Mouse (Mus musculus): Measurements from ENCODE around the gene Panx2. TPM values are rescaled to one million over a fixed set of nuclear protein-coding genes. Genes with fewer than 3 reads are reported as not detected.

Panx2 gene
- total RNA-seq (2021) = not detected
- long read RNA-seq, experiment 1 = 0 reads
- long read RNA-seq, experiment 2 = 0 reads

DNA sequence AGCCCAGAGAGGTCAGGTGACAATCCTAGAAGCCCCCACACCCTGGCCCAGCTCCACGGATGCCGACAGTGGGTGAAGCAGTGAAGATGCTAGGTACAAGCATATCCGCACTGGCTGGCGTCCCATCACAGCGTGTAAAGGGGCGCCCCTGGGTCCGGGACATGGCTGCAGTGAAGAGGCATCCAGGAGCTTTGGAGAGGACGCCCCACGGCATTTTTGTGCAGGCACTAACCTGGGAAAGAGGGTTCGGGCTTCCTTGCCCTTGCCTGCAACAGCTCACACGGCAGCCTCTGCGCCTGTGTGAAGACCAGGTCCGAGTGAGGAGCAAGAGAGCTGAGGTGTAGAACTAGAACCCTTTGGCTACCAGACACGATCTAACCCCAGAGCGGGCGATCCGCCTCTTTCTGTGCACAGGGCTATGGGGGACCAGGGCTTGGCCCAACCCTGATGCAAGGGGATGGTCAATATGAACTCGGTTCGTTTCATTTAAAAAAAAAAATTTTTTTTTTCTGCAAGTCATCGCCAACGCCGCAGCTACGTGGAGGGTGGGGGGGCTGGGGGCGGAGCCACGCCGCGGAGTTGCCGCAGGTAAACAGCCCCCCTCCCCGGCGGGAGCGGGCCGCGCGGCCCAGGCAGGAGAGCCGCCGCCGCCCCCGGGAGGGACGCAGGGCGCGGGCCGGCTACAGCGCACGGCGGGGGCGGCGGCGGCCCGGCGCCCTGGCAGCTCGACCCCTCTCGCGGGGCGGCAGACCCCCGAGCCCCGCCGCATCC is at the start of gene Panx2:
Panx2 (plus strand) TSS at position 574 of the 771 bp plus-strand sequence.
- no peak for DNase-seq (ENCODE audit: low spot score)

DNA sequence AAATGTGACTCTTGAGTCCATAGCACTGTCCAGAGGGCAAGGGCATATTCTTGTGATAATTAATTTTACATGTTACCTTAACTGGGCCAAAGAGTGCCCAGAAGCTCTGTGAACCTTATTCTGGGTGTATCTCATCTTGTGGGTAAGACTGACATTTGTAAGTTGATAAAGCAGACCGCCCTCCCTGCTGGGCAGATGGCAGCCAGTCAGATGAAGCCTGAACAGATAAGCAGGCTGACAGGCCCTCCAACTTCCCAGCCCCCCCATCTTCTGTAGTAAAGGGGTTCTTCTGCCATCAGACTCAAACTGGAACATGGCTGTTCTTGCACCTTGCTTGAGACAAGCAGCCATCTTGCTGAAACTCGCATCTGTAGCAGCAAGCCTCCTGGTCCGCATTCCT is 42.8 kb upstream of the Panx2 start:
- DNase-seq (ENCODE audit: low spot score) = no peak

DNA sequence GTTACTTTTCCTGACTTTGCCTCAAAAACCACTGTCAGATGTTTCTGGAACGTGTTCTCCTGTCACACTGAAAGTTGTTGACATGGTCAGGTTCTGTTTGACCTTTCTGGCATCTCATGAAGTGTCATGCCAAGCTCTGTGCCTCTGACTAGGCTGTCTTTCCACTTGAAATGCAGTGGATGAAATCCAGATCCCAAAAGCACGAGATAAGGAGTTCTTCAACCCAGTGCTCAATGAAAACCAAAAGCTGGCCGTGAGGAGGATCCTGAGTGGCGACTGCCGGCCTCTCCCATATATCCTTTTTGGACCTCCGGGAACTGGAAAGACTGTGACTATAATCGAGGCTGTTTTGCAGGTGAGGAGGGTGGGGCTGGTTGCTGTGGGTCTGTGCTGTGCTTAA is 39.4 kb upstream of the Panx2 start:
- DNase-seq (ENCODE audit: low spot score) = no peak

DNA sequence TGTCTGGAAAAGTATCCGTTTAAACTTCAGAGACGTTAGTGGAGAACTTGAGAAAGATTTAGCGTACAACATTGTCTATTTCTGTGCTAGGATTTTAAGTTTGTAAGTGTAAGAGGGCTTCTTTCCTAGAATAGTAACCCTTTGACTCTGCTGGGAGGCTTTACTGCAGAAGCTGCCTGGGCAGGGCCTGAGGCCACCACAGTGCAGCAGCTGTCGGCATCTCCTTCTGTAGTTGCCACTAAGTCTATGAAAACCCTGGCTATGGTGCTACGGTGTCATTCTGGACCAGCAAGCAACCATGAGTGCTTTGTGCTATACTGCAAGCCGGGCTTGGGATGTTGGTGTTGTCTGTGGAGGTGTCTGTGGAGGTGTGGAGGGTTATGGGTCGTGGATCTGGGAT is 39.0 kb upstream of the Panx2 start:
- no peak for DNase-seq (ENCODE audit: low spot score)

DNA sequence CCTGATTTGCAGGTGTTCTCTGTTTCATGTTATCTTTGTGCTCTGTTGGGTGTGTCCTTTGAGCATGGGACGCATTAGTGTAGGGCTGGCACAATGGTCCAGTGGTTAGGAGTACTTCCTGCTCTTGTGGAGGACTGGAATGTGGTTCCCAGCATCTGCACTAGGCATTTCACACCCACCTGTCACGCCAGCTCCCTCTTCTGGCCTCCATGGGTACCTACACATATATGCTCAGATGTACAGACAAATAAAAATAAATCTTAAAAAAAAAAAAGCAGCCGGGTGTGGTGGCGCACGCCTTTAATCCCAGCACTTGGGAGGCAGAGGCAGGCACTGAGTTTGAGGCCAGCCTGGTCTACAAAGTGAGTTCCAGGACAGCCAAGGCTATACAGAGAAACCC is 15.2 kb upstream of the Panx2 start:
- no peak for DNase-seq (ENCODE audit: low spot score)

DNA sequence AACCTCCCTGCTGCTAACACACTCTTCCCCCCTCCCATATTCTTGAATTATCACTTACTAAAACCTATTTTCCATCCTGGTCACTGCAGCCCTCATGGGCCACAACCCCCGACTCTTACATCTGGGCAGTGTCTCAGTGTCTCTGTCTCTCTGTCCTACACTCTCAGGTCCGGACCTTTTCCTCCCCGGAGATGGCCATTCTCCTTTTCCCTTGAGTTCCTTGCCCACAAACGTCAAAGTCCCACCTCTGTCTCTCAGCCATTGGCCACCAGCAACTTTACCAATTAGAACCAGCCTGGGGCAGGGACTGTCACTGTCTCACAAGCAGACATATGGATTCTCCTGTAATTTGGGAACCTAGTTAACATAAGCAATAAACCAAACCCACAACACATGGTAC is 13.2 kb upstream of the Panx2 start:
- DNase-seq (ENCODE audit: low spot score) = no peak

DNA sequence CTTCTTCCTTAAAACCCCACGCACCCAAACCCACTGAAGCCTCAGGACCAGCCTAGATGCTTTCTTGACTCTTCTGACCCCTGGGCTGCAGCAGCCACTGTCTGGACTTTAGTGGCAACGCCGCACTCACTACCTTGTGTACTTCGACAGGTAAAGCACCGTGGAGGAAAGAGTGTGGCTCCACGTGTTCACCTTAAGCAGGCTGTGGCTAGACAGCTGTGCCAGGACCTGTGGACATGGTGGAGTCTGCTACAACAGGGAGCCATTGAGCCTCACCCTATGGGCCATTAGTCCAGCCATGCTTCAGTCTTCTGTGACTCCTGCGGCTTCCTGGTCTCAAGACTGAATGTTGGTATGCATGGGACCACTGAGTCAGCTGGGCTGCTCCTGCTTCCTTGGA is 4.9 kb upstream of the Panx2 start:
- no peak for DNase-seq (ENCODE audit: low spot score)

DNA sequence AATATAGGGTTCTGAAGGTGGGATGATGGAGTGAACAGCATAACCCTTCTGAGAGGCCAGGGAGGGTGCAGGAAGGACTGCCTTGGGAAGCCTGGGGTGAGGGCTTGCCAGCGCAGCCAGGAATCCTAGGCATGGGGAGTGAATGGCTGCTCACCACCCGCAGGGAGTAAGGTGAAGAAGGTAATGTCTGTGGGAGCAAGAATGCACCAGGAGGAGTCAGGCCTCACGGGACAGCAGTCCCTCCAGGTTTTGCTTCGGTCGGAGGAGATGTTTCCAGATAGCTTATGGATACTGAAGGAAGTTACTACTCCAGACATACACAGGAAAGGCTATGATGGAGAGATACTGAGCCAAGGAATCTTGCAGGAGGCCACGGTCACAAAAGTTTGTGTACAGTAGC is 798 bp upstream of the Panx2 start:
- DNase-seq (ENCODE audit: low spot score) = no peak

DNA sequence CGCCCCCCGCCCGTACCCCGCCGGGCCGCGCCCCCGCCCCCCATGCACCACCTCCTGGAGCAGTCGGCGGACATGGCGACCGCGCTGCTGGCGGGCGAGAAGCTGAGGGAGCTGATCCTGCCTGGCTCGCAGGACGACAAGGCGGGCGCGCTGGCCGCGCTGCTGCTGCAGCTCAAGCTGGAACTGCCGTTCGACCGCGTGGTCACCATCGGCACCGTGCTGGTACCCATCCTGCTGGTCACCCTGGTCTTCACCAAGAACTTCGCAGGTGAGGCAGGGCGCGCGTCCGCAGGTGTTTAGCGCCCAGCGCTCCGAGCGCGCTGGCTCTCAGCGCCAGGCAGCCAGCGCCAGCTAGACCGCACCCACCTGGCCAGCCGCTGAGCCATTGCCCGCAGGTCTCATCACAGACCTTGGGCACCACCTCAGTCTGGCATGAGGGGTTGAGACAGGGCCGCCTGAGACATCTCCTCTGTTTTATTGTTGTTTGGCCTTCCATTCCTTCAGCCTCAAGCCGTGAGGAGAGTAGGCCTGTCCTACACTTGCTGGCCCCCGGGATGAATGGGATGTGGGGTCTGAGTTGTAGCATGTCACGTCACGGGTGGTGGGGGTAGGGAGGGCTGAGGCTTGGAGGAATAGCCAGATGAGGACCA is 623 bp downstream of the Panx2 start:
- DNase-seq (ENCODE audit: low spot score) = no peak

DNA sequence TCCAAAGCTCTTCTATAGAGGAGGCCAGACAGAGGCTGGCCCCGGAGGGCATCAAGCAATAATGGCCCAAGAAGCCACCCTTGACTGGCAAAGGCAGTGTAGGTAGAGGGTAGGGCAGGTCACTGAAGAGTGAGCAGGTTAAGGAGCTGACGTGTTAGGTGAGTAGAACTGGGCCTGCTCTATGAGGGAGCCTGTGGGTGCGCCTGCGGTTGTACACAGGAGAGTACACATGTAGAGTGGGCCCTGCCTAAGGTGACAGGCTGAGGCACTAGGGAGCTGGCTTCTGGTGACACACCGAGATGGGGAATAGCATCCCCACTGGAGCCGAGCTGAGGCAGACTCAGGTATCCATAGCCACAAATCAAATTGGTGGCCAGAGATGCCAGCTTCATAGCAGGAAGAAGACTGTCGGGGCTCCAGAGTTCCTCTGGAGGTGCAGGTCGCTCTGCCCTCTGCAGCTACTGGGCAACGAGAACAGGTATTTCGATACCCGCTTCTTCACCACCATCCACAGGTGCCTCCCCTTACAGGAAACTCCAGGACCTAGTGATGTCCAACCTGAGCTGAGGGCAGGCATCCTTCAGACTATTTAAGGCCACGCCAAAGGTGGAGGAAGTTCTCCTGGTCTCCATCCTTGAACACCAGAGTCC is 1.4 kb downstream of the Panx2 start:
- DNase-seq (ENCODE audit: low spot score) = no peak

DNA sequence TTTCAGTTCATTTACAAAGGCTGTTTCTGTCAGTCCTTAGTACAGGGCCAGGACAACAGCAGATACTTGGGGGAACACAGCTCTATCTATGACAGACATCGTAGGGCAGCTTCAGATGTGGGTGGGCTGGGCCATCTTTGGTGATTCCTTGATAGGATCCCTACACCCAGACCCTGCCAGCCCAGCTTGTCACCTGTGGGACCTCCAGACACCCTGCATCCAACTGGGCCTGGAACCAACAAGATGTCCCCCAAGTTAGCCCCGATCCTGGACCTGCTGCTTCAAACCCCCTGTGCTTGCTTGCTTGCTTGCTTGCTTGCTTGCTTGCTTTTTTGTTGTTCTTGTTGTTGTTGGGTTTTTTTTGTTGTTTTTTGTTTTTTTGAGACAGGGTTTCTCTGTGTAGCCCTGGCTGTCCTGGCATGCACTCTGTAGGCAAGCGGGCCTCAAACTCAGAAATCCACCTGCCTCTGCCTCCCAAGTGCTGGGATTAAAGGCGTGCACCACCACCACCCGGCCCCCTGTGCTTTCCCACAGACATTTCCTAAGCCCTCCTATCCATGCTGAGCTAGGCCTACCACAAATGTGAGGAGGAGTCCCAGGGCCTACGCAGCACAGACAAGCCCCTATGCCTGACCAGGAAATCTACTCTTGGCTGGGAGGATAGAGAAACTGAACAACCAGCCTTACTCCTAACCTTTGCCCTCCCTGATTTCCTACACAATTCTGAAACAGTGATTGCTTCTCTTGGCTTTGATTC is 2.4 kb downstream of the Panx2 start:
- no peak for DNase-seq (ENCODE audit: low spot score)

DNA sequence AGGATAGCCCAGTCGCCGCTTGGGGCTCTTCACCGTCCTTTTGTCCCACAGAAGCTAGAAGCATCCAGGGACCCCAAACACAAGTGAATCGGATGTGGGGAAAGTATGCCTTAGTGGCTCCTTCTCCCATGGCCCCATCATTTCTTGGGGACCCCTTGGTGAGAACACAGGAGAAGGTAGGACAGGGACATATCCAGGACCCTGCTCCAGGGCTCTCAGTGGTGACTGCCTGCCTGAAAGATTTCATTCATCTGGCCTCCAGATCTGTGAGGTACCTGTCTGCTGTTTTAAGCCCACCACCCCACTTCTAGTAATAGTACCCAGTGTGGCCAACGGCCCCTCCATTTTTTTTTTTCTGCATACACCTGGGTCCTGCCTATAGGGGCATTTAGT is 3.0 kb downstream of the Panx2 start:
- no peak for DNase-seq (ENCODE audit: low spot score)

DNA sequence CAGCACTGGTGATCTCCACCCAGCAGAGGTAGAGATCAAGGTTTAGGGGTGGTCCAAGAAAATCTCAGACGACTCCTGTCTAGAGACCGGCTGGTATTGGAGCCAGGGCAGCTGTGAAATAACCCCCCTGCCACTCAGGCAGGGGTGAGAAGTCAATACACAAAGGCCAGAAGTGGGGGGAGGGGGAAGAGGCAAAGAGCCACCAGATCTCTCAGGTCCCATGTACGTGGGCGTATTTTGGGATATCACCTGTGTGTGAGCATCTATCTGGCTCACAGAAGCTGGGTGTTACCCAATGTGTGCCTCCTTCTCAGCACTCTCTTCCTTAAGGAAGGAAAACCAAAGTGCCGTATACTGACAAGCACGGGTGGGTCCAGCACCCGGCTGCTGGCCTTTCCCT is 3.5 kb downstream of the Panx2 start:
- no peak for DNase-seq (ENCODE audit: low spot score)

DNA sequence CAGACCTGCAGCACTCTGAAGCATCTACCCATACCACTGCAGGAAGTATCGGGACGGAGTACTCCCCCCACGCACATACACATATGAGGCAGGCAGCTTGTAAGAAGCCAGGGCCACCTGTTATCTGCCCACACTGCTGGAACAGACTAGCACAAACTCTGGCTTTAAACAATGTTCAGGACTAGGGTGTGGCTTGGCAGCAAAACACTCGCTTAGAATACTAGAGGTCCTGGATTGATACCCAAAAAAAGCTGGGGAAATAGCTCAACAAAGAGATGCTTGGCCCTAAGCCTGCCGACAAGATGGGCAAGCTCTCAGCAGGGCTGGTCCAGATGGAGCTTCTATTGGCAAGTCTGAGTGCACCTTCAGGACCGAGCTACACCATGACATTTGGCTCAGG is 4.0 kb downstream of the Panx2 start:
- DNase-seq (ENCODE audit: low spot score) = no peak

DNA sequence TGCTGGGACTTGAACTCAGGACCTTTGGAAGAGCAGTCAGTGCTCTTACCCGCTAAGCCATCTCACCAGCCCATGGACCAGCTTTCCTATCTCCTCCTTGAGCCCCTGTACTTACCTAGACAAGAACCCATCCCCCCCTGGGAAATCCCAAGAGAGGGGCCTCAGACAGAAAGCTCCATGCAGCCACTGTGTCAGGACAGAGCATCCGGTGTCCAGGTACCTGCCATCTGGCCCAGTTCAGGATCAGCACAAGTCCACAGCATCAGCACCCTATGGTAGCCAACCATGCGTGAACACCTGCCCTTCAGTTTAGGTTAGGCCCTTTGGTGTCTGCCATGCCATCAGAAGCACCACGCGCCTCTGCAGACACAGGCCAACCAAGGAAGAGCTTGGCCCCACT is 5.4 kb downstream of the Panx2 start:
- DNase-seq (ENCODE audit: low spot score) = no peak

DNA sequence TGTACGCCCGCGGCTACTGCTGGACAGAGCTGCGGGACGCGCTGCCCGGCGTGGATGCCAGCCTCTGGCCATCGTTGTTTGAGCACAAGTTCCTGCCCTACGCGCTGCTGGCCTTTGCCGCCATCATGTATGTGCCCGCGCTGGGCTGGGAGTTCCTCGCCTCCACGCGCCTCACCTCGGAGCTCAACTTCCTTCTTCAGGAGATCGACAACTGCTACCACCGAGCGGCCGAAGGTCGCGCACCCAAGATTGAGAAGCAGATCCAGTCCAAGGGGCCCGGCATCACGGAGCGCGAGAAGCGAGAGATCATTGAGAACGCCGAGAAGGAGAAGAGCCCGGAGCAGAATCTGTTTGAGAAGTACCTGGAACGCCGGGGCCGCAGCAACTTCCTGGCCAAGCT is 8.1 kb downstream of the Panx2 start:
- DNase-seq (ENCODE audit: low spot score) = no peak

DNA sequence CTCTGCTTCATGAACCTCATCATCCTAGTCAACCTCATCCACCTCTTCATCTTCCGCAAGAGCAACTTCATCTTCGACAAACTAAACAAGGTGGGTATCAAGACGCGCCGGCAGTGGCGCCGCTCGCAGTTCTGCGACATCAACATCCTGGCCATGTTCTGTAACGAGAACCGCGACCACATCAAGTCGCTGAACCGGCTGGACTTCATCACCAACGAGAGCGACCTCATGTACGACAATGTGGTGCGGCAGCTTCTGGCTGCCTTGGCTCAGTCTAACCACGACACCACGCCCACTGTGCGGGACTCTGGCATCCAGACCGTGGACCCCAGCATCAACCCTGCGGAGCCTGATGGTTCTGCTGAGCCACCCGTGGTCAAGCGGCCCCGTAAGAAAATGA is 8.7 kb downstream of the Panx2 start:
- no peak for DNase-seq (ENCODE audit: low spot score)

DNA sequence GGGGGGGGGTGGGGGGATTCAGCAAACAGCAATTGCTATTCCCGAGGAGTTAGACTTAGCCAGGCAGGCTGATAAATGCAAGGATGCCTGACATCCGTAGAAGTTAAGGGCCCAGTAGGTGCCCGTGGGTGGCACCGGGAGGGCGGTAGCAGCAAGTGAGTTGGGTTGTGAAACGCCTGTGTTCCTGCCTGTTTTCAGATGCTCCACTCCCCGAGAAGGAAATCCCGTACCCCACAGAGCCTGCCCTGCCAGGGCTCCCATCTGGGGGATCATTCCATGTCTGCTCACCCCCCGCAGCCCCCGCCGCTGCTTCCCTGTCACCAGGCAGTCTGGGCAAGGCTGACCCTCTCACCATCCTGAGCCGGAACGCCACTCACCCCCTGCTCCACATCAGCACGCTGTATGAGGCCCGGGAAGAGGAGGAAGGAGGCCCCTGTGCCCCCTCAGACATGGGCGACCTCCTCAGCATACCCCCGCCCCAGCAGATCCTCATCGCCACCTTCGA is 9.9 kb downstream of the Panx2 start:
- DNase-seq (ENCODE audit: low spot score) = no peak

DNA sequence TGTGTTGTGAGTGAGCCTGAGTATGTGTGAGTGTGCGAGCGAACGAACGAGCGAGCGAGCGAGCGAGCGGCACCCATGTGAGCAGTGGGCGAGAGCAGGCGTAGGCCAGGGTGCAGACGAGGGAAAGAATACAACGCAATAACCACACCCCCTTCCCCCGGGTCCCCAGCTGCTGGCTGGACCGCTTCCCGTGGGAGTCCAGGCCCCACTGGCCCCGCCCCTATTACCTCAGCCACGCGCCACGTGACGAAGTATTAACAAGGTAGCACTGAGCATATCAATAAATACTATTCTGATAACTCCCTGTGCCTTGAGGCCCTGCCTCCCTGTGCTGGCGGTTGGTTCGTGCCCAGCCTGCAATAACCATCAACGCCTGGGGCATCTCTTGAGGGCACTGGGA is 11.1 kb downstream of the Panx2 start:
- DNase-seq (ENCODE audit: low spot score) = no peak

DNA sequence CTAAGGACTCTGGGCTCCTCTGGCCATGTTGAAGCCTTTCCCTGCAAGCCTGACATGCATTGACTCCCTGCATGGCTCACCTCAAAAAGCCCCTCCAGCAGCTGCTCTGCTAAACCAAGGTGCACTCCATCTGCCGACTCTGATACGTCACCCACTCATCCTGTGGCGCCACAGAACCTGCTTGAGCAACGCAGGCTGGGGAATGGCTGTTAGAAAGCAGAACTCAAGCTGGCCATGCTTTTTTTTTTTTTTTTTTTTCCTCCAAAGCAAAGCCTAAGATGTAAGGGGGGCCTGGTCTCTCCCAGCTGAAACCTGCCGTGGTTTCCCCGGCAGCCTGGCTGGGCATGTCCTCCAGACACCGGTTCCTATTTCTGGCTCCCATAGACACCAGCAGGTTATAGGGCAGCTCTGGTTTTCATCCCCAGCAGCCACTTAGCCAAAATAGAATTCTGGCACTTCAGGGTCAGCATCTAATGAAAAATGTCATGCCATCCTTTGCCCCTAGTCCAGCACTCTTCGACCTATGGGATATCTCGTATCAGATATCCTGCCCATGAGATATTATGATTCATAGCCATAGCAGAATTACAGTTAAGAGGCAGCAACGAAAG is 14.6 kb downstream of the Panx2 start:
- no peak for DNase-seq (ENCODE audit: low spot score)
